ENCODE assay signal across 8 mouse cellular contexts in genomic region chr6:127582391-127583176, GRCm38 (mm10). TPM values are rescaled to one million over a fixed set of nuclear protein-coding genes. Genes with fewer than 3 reads are reported as not detected.
A peak's percentile ranks its signal among the peaks of the same experiment; 100 is the strongest.
DNase-seq lines count a peak whose midpoint lies in the region; ATAC-seq and TF ChIP-seq lines count a peak whose summit lies in the region.

No protein-coding gene starts in this region.

- intact Hi-C loops in gastrocnemius, adult 2 months (cut with DNase I): loop anchor here (1.0 to 2.0 kb wide), 2 partner anchors 22 to 40 kb away; partner anchors contain the start of gene Cracr2a

- H3K4me3 ChIP-seq in gastrocnemius, adult 2 months: peak overlapping the region; percentile 54

- peak; percentile 83 for ATAC-seq in common myeloid progenitor, adult 5-6 weeks (replicated peaks; ENCODE audit: low read depth, poor library complexity, severe bottlenecking)
- ATAC-seq in megakaryocyte, adult 5-6 weeks (ENCODE audit: poor library complexity, severe bottlenecking): peak; percentile 71

- H3K27ac ChIP-seq in gastrocnemius, adult 2 months: no peak overlapping the region

- DNase-seq in adrenal gland, adult 18-20 months (ENCODE audit: low spot score in 2 of 2): peak; percentile 79 to 80
- peak; percentile 73 for DNase-seq in gastrocnemius, adult 2 months
- DNase-seq in induced T-regulatory cell, adult 2 months (ENCODE audit: low read depth): peak; percentile 94
- peak; percentile 34 to 48 for DNase-seq in left cerebral cortex, adult 8-10 months (ENCODE audit: low spot score in 2 of 2)
- DNase-seq in right cerebral cortex, postnatal 14 days: peak; percentile 88
- DNase-seq in urinary bladder, postnatal 4 days (ENCODE audit: low spot score in 2 of 2): peak; percentile 40 to 77

- peak; percentile 82 for TF ChIP-seq CTCF in gastrocnemius, adult 2 months (IDR thresholded peaks at IDR 0.05)

RNA-seq across cellular contexts. Expression of gene Cracr2a, which starts 21.4 kb away (rescaled TPM):
- total RNA-seq in adrenal gland, adult 18-20 months (2021): 1 to 10 TPM; 1.3 to 3.4 TPM
- 6.4 and 11.6 TPM in 2 replicates for total RNA-seq in common myeloid progenitor, adult 5-6 weeks (2017)
- under 1 TPM; 0.08 to 0.36 TPM for total RNA-seq in gastrocnemius, adult 2 months (2021)
- total RNA-seq in left cerebral cortex, adult 8-10 months (2022): 1 to 10 TPM; 3.4 to 5.4 (median 3.6) TPM
- total RNA-seq in megakaryocyte, adult 5-6 weeks (2015): 6.2 and 7.6 TPM in 2 replicates
- total RNA-seq in megakaryocyte, adult 5-6 weeks (2017): 8.0 and 12.6 TPM in 2 replicates

Comparison
In these comparisons a context has a peak if more than half of its experiments do, and no peak if none do; other contexts are left out.
1. DNase-seq: peak in every context shown above with its lines; median percentile 94 in induced T-regulatory cell, adult 2 months; 88 in right cerebral cortex, postnatal 14 days; 80 in adrenal gland, adult 18-20 months; 73 in gastrocnemius, adult 2 months; 58 in urinary bladder, postnatal 4 days; 41 in left cerebral cortex, adult 8-10 months.